Mouse (Mus musculus) thymus, postnatal 14 days (tissue): ENCODE results near the gene AC134908.4.
"Not testable (repeated sequence)": the region's sequence is repeated elsewhere in the genome, so short reads cannot be mapped to it uniquely, and the experiment has no call there.

Source experiments
- DNase-seq: peaks from one replicate; pipeline ENCODE4 v3.0.0; 2021

AC134908.4 gene

GRCm38 (mm10) chr17:25830806-25831431 is 35.5 kb upstream of the AC134908.4 start:
- DNase-seq = no peak

- DNase-seq = no peak
Observed at GRCm38 (mm10) chr17:25830200-25830753, 34.8 kb upstream of the AC134908.4 start.

GRCm38 (mm10) chr17:25829558-25830017 is 34.1 kb upstream of the AC134908.4 start:
- DNase-seq = no peak

- peak; percentile 81 for DNase-seq
Observed at GRCm38 (mm10) chr17:25828712-25829557, 33.5 kb upstream of the AC134908.4 start, which contains the start of gene Jmjd8. Gene Jmjd8, plus strand, starts transcription at chr17:25828867.

GRCm38 (mm10) chr17:25828223-25828594 is 32.8 kb upstream of the AC134908.4 start:
- peak; percentile 43 for DNase-seq

GRCm38 (mm10) chr17:25827546-25828222 is 32.2 kb upstream of the AC134908.4 start:
- no peak for DNase-seq

GRCm38 (mm10) chr17:25827011-25827410 is 31.6 kb upstream of the AC134908.4 start:
- no peak for DNase-seq

- no peak for DNase-seq
Observed at GRCm38 (mm10) chr17:25825984-25826570, 30.6 kb upstream of the AC134908.4 start.

- no peak for DNase-seq
Observed at GRCm38 (mm10) chr17:25825311-25825710, 29.9 kb upstream of the AC134908.4 start.

GRCm38 (mm10) chr17:25824362-25825142 is 29.1 kb upstream of the AC134908.4 start:
- DNase-seq = no peak

- peak; percentile 83 for DNase-seq
Observed at GRCm38 (mm10) chr17:25823452-25823851, 28.0 kb upstream of the AC134908.4 start, which contains the start of gene Wdr24. Gene Wdr24, plus strand, starts transcription at chr17:25823627.

GRCm38 (mm10) chr17:25818851-25819780 is 23.7 kb upstream of the AC134908.4 start:
- DNase-seq = no peak

- DNase-seq = no peak
Observed at GRCm38 (mm10) chr17:25817662-25818061, 22.2 kb upstream of the AC134908.4 start.

- DNase-seq = peak; percentile 84
Observed at GRCm38 (mm10) chr17:25813471-25813870, 18.0 kb upstream of the AC134908.4 start.

GRCm38 (mm10) chr17:25810890-25811289 is 15.4 kb upstream of the AC134908.4 start:
- no peak for DNase-seq

GRCm38 (mm10) chr17:25809606-25810340 is 14.3 kb upstream of the AC134908.4 start:
- no peak for DNase-seq

- no peak for DNase-seq
Observed at GRCm38 (mm10) chr17:25808789-25809605, 13.5 kb upstream of the AC134908.4 start, which contains the start of gene Fbxl16. Gene Fbxl16, plus strand, starts transcription at chr17:25809085.

GRCm38 (mm10) chr17:25808028-25808427 is 12.6 kb upstream of the AC134908.4 start:
- DNase-seq = no peak

GRCm38 (mm10) chr17:25807452-25807851 is 12.0 kb upstream of the AC134908.4 start:
- DNase-seq = not testable (repeated sequence)
